Comparison of ENCODE assay signal across 8 mouse cellular contexts in the genomic region with DNA sequence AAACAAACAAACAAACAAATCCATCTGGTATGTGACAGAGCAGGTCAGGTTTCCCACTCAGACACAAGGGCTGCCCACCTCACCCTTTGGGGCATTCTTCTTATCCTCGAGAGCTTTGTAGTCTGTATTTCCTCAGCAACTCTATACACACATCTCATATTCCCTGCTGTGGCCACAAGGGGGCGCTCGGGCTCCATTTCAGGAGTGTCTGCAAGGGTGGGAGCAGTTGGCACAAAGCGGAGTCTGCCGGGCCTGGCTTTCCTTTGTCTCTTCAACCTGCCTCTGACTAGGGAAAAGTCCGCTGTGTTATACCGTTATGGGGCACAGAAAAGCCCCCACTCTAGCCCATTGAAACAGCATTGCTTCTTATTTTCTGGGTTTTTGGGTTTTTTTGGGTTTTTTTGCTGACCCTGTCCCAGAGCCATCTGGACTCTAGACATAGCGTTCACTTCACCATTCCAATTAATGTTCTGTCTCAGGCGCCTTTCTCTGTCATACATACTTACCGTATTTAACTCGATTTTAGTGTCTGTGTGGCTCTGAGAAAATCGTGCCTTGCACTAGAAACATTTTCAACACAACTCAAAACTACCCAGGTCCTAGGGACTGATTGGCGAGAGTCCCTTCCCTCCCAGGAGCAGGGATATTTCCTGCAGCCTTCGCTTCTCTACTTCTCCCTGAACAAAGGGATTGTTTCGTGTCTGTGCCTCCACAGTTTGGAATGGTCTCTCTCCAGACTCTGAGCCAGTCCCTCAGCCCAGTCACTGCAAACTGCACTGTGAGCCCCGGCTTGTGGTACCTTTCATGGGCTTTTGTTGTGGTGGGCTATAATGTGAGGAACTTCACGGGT. TPM values are rescaled to one million over a fixed set of nuclear protein-coding genes. Genes with fewer than 3 reads are reported as not detected.
DNase-seq lines count a peak whose midpoint lies in the region; ATAC-seq lines count a peak whose summit lies in the region.

No protein-coding gene starts in this region.

- peak; percentile 93 for DNase-seq in Muller cell, postnatal 12 days (ENCODE audit: inconsistent ontology term)
- peak; percentile 91 for DNase-seq in cerebellum, adult 9-11 months
- peak; percentile 91 to 98 for DNase-seq in frontal cortex, postnatal 14 days (ENCODE audit: low spot score in 2 of 2)
- peak; percentile 96 to 98 for DNase-seq in layer of hippocampus, postnatal 14 days (ENCODE audit: low spot score in 2 of 2)
- DNase-seq in lung, postnatal 10 days: peak; percentile 96
- DNase-seq in retina, adult 2 months (ENCODE audit: low read depth, low spot score): peak; percentile 68
- peak; percentile 88 for DNase-seq in thymus, postnatal 25 days

- H3K27me3 ChIP-seq in hindbrain, embryonic 13.5 days: no peaks in the 10 kb centered on the region

- peak overlapping the region; percentile 89 for H3K27ac ChIP-seq in hindbrain, embryonic 13.5 days

- no peaks in the 10 kb centered on the region for H3K9me3 ChIP-seq in hindbrain, embryonic 13.5 days

- WGBS in hindbrain, embryonic 13.5 days: 20% methylated on average over 17 of the region's 17 CpGs

- H3K4me2 ChIP-seq in hindbrain, embryonic 13.5 days: no peak overlapping the region

- peak overlapping the region; percentile 64 for H3K9ac ChIP-seq in hindbrain, embryonic 13.5 days

- H3K4me3 ChIP-seq in hindbrain, embryonic 13.5 days: no peak overlapping the region

- H3K4me1 ChIP-seq in hindbrain, embryonic 13.5 days (replicated peaks): peaks cover 29% of the 10 kb centered on the region

- ATAC-seq in hindbrain, embryonic 13.5 days (ENCODE audit: low FRiP score): peak; percentile 91

- peaks cover 35% of the 10 kb centered on the region for H3K36me3 ChIP-seq in hindbrain, embryonic 13.5 days

RNA-seq across cellular contexts. Expression of gene Hs1bp3, which starts 13.8 kb away (rescaled TPM):
- polyA plus RNA-seq in hindbrain, embryonic 13.5 days (2015; fragmentation: Nextera tagmentation; extraction: Ambion mirVana): 9.5 and 10.1 TPM in 2 replicates
- 10 to 100 TPM; 10.3 to 11.6 TPM for total RNA-seq in layer of hippocampus, postnatal 14 days (2021)

RNA-seq across cellular contexts. Expression of gene Gdf7, which starts 25.3 kb away (rescaled TPM):
- polyA plus RNA-seq in hindbrain, embryonic 13.5 days (2015; fragmentation: Nextera tagmentation; extraction: Ambion mirVana): 0.40 and 0.88 TPM in 2 replicates
- total RNA-seq in layer of hippocampus, postnatal 14 days (2021): under 1 TPM; 0.23 to 0.26 TPM
